Mouse (Mus musculus): ENCODE data around the gene Wwox.

DNA sequence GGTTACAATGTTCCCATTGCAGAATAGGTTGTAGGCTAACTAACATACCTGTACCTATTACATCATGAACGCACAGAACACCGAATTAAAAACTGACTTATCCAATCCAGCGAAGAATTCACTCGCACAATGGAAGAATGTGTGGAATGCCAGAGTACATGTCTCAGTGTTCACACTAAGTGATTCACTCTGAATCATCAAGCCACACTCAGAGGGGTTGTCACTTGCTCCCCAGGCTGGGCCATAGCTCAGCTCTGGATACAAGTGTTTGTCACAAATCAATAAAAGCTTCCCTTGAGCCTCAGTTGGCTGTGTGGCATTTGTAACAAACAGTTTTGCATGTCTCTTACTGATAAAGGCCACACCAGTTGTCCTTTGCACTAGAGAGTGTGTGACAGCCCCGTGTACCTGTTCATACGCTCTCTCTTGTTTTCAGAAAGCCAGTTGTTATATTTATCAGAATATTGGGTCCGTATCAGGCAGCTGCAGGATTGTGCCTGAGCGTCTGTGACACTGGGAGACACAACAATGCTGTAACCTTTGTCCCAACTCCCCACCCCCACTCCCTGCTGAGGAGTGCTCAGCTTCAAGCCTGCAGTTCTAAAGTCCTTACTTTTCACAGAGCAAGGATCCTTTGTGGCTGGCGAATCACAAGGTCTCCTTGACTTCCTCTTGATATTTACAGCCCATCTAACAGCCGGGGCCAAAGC, 338.0 kb downstream of the Wwox start:
- TF ChIP-seq CTCF (IDR thresholded peaks at IDR 0.05; ENCODE audit: control insufficient read depth, insufficient read depth, insufficient replicate concordance, low read depth, low read length): no peak
- TF ChIP-seq POLR2A (IDR thresholded peaks at IDR 0.05; ENCODE audit: control insufficient read depth, low read depth, low read length): no peak
